Mouse (Mus musculus): Measurements from ENCODE around the gene Ykt6. TPM values are rescaled to one million over a fixed set of nuclear protein-coding genes. Genes with fewer than 3 reads are reported as not detected.
A peak's percentile ranks its signal among the peaks of the same experiment; 100 is the strongest.

The Ykt6 gene
- polyA plus RNA-seq, 1 experiment from 2014 or later, result 16.6 TPM

GRCm38 (mm10) chr11:5942966-5943365 lies 12.5 kb upstream of the Ykt6 start:
- H3K9me3 ChIP-seq (ENCODE audit: low read length), result no peaks in the 10 kb centered on the region
- TF ChIP-seq EP300 (IDR thresholded peaks at IDR 0.05; ENCODE audit: low read depth) (no peak), CTCF (IDR thresholded peaks at IDR 0.05; ENCODE audit: low read depth) (no peak)
- no peak overlapping the region for H3K27ac ChIP-seq (ENCODE audit: low read depth)
- no peaks in the 10 kb centered on the region for H3K27me3 ChIP-seq (ENCODE audit: insufficient read depth, low read length)
- H3K4me2 ChIP-seq (ENCODE audit: low read depth, low read length), result no peak overlapping the region
- DNase-seq (no peak), ATAC-seq (no peak)
- no peak overlapping the region for H3K9ac ChIP-seq (replicated peaks)
- no peaks in the 10 kb centered on the region for H3K4me1 ChIP-seq (ENCODE audit: insufficient read depth)
- no peaks in the 10 kb centered on the region for H3K36me3 ChIP-seq (replicated peaks; ENCODE audit: insufficient read depth, low read length)
- WGBS (ENCODE audit: insufficient replicate concordance), result 79% methylated on average over 6 of the region's 6 CpGs
- H3K4me3 ChIP-seq (ENCODE audit: low read depth, low read length), result no peak overlapping the region

- no peaks in the 10 kb centered on the region for H3K36me3 ChIP-seq (replicated peaks; ENCODE audit: insufficient read depth, low read length)
- H3K4me1 ChIP-seq (ENCODE audit: insufficient read depth), result 0 out of 2 replicates have a peak, but pooled peaks cover 1% of the 10 kb centered on the region
- no peaks in the 10 kb centered on the region for H3K27me3 ChIP-seq (ENCODE audit: insufficient read depth, low read length)
- WGBS (ENCODE audit: insufficient replicate concordance), result 68% methylated on average over 2 of the region's 2 CpGs
- no peak overlapping the region for H3K9ac ChIP-seq (replicated peaks)
- ATAC-seq (no peak), DNase-seq (no peak)
- no peak overlapping the region for H3K27ac ChIP-seq (ENCODE audit: low read depth)
- TF ChIP-seq CTCF (IDR thresholded peaks at IDR 0.05; ENCODE audit: low read depth), result no peak
- H3K4me3 ChIP-seq (ENCODE audit: low read depth, low read length), result no peak overlapping the region
- no peaks in the 10 kb centered on the region for H3K9me3 ChIP-seq (ENCODE audit: low read length)
- H3K4me2 ChIP-seq (ENCODE audit: low read depth, low read length), result no peak overlapping the region
These were observed 10.4 kb upstream of the Ykt6 start for GRCm38 (mm10) chr11:5945096-5945495.

- 47% methylated on average over 4 of the region's 4 CpGs for WGBS (ENCODE audit: insufficient replicate concordance)
- H3K27ac ChIP-seq (ENCODE audit: low read depth), result no peak overlapping the region
- 0 out of 2 replicates have a peak, but pooled peaks cover 2% of the 10 kb centered on the region for H3K4me1 ChIP-seq (ENCODE audit: insufficient read depth)
- no peaks in the 10 kb centered on the region for H3K27me3 ChIP-seq (ENCODE audit: insufficient read depth, low read length)
- H3K9ac ChIP-seq (replicated peaks), result no peak overlapping the region; the same call in 1 of the 2 replicates
- TF ChIP-seq EP300 (IDR thresholded peaks at IDR 0.05; ENCODE audit: low read depth) (no peak), CTCF (IDR thresholded peaks at IDR 0.05; ENCODE audit: low read depth) (no peak)
- H3K4me3 ChIP-seq (ENCODE audit: low read depth, low read length), result no peak overlapping the region
- H3K9me3 ChIP-seq (ENCODE audit: low read length), result no peaks in the 10 kb centered on the region
- no peak overlapping the region for H3K4me2 ChIP-seq (ENCODE audit: low read depth, low read length)
- DNase-seq (no peak), ATAC-seq (no peak)
- H3K36me3 ChIP-seq (replicated peaks; ENCODE audit: insufficient read depth, low read length), result no peaks in the 10 kb centered on the region
These were observed 7.7 kb upstream of the Ykt6 start for GRCm38 (mm10) chr11:5947796-5948195.

DNA sequence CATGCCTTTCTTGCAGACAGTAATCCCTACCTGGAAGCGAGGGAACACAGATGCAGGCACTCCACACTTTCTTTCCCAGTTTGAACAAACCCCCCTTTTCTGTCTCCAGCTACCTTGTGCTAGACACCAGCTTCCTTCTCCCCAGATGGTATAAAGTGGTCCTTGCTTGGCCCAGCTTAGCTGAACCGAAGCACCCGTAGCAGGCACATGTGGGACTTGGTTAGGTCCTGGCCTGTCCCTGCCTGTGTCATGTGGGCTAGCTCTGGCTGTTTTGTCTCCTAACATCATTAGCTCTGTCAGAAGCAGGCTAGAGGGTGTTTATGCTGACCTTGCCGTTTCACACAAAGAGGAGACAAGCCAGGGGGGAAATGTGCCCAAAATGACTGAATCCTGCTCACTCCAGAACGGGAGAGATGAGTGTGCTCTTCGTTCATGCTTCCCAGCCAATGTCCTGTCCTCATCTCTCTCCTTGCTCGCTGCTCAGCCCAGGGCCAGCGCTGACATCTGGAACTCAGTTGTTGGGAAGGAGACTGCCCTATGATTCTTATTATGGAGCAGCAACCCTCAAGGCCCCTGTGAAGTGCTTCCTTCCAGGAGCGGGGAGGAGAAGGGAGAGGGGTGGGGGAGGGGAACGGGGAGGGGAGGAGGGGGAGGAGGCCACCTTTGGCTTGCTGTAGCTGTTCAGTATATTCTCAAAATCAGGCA lies 6.8 kb upstream of the Ykt6 start:
- 0 out of 2 replicates have a peak, but pooled peaks cover 2% of the 10 kb centered on the region for H3K4me1 ChIP-seq (ENCODE audit: insufficient read depth)
- TF ChIP-seq CTCF (IDR thresholded peaks at IDR 0.05; ENCODE audit: low read depth) (no peak), EP300 (IDR thresholded peaks at IDR 0.05; ENCODE audit: low read depth) (no peak)
- H3K4me2 ChIP-seq (ENCODE audit: low read depth, low read length), result no peak overlapping the region
- H3K27me3 ChIP-seq (ENCODE audit: insufficient read depth, low read length), result no peaks in the 10 kb centered on the region
- DNase-seq (no peak), ATAC-seq (no peak)
- H3K9me3 ChIP-seq (ENCODE audit: low read length), result no peaks in the 10 kb centered on the region
- no peak overlapping the region for H3K27ac ChIP-seq (ENCODE audit: low read depth)
- no peaks in the 10 kb centered on the region for H3K36me3 ChIP-seq (replicated peaks; ENCODE audit: insufficient read depth, low read length)
- no peak overlapping the region for H3K9ac ChIP-seq (replicated peaks)
- H3K4me3 ChIP-seq (ENCODE audit: low read depth, low read length), result no peak overlapping the region
- WGBS (ENCODE audit: insufficient replicate concordance), result 47% methylated on average over 10 of the region's 10 CpGs

DNA sequence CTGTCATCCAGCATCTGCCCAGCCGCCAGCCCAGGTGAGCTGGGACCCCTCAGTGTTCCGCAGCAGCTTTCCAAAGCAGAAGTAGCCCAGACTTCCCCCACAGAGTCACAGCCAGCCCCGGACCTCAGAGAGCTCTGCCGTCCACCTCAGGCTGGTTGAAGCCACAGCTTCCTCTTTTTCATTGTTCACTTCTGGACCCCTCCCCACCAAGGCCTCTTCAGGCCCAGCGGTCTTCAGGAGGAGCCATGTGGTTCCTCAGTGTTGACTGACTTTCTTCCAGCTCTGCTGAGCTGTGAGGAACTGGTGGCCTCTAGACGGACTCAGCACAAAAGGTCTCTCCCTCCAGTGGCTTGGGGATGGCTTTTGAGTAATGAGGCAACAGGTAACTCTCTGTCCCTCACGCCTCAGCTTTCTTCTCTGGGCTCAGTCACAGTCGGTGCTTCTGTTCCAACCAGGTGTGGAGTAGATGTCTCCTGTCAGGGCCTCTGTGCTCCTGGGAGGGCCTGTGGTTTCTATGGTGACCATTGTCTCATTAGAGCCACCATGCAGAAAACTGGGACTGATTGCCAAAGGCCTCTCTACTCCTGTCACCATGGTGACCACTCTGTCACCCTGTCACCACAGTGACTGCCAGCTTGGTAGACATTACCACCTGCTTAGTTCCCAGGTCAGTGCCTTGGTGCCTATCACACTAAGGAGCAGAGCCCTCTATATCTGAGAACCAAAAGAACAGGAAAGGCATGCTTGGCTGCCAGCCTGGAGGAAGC lies 5.7 kb upstream of the Ykt6 start, which contains the start of gene Gck:
Gck (minus strand) TSS at position 496 of the 767 bp plus-strand sequence.
- DNase-seq, result peak; percentile 49
- H3K27ac ChIP-seq (ENCODE audit: low read depth), result peak within 1 kb of the TSS; percentile 35; the same call in 1 of the 2 replicates
- H3K9ac ChIP-seq (replicated peaks), result no peak within 1 kb of the TSS
- 0 out of 2 replicates have a peak within 1 kb of the TSS, but pooled peaks have one; percentile 0 for H3K4me2 ChIP-seq (ENCODE audit: low read depth, low read length)
- ATAC-seq, result peak; percentile 41; the same call in 1 of the 2 replicates
- no peak within 1 kb of the TSS for H3K4me3 ChIP-seq (ENCODE audit: low read depth, low read length)
- H3K36me3 ChIP-seq (replicated peaks; ENCODE audit: insufficient read depth, low read length), result no peaks in the 10 kb centered on the region
- peaks cover 2% of the 10 kb centered on the region; the same call in 1 of the 2 replicates for H3K4me1 ChIP-seq (ENCODE audit: insufficient read depth)
- H3K27me3 ChIP-seq (ENCODE audit: insufficient read depth, low read length), result no peaks in the 10 kb centered on the region
- TF ChIP-seq EP300 (IDR thresholded peaks at IDR 0.05; ENCODE audit: low read depth) (no peak), CTCF (IDR thresholded peaks at IDR 0.05; ENCODE audit: low read depth) (no peak)
- no peaks in the 10 kb centered on the region for H3K9me3 ChIP-seq (ENCODE audit: low read length)
- 25% methylated on average over 8 of the region's 8 CpGs for WGBS (ENCODE audit: insufficient replicate concordance)

- no peaks in the 10 kb centered on the region for H3K36me3 ChIP-seq (replicated peaks; ENCODE audit: insufficient read depth, low read length)
- WGBS (ENCODE audit: insufficient replicate concordance), result 75% methylated on average over 5 of the region's 5 CpGs
- ATAC-seq, result no peak
- H3K4me3 ChIP-seq (ENCODE audit: low read depth, low read length), result no peak overlapping the region
- H3K27me3 ChIP-seq (ENCODE audit: insufficient read depth, low read length), result no peaks in the 10 kb centered on the region
- H3K9ac ChIP-seq (replicated peaks), result no peak overlapping the region
- H3K4me1 ChIP-seq (ENCODE audit: insufficient read depth), result peaks cover 19% of the 10 kb centered on the region
- H3K4me2 ChIP-seq (ENCODE audit: low read depth, low read length), result no peak overlapping the region
- no peaks in the 10 kb centered on the region for H3K9me3 ChIP-seq (ENCODE audit: low read length)
- no peak for DNase-seq
- H3K27ac ChIP-seq (ENCODE audit: low read depth), result no peak overlapping the region
- TF ChIP-seq CTCF (IDR thresholded peaks at IDR 0.05; ENCODE audit: low read depth), result no peak
- no peak for TF ChIP-seq EP300 (IDR thresholded peaks at IDR 0.05; ENCODE audit: low read depth)
These were observed 3.0 kb upstream of the Ykt6 start for GRCm38 (mm10) chr11:5952501-5952900.
